Mouse (Mus musculus): ENCODE measurements around the gene Eps15l1. TPM values are rescaled to one million over a fixed set of nuclear protein-coding genes. Genes with fewer than 3 reads are reported as not detected.

The Eps15l1 gene
- polyA plus RNA-seq, 1 experiment: 52.1 TPM

- DNase-seq (ENCODE audit: low spot score): no peak
Measured at GRCm38 (mm10) chr8:72350727-72351126, 70.5 kb downstream of the Eps15l1 start.

DNA sequence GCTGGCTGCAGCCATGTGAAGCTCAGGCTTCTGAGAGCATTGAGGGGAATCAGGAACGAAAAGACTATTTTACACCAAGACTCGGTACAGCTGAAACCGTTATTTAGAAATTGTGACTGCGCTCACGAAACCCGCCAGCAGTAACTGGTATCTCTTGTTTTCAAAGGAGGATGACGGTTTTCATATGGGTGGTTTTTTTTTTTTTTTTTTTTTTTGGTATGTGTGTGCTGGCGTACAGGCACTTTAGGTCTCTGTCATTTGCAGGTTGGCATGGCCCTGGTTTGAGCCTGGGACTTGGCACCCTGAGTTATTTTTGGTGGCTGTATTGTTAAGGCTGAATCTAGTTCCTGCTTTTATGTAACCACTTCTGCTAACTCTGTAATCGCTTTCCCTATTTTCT, 71.4 kb downstream of the Eps15l1 start:
- DNase-seq (ENCODE audit: low spot score): no peak

GRCm38 (mm10) chr8:72348956-72349355, 72.3 kb downstream of the Eps15l1 start:
- no peak for DNase-seq (ENCODE audit: low spot score)

GRCm38 (mm10) chr8:72348114-72348513, 73.1 kb downstream of the Eps15l1 start:
- no peak for DNase-seq (ENCODE audit: low spot score)

DNA sequence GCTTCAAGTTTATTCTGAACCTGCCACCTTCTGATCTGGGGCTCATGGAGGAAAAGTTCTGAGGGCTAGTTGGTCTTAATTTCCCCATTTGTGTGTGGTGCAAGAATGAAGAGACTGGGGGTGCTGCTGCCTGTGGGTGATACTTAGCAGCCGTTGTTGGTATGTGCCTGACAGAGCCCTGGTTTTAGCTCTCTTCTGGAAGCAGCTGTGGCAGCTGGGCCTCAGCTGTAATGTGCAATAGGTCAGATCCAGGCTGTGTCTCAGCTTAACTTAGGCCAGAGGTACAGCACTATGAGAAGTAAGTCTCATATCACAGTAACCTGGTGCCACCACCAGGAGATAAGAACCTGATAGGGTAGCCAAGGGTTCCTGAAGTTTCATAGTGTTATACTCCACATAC, 73.7 kb downstream of the Eps15l1 start:
- DNase-seq (ENCODE audit: low spot score): no peak

GRCm38 (mm10) chr8:72343725-72344124, 77.5 kb downstream of the Eps15l1 start:
- no peak for DNase-seq (ENCODE audit: low spot score)

- no peak for DNase-seq (ENCODE audit: low spot score)
Measured at GRCm38 (mm10) chr8:72342556-72343300, 78.5 kb downstream of the Eps15l1 start.

GRCm38 (mm10) chr8:72337034-72337433, 84.2 kb downstream of the Eps15l1 start:
- no peak for DNase-seq (ENCODE audit: low spot score)

DNA sequence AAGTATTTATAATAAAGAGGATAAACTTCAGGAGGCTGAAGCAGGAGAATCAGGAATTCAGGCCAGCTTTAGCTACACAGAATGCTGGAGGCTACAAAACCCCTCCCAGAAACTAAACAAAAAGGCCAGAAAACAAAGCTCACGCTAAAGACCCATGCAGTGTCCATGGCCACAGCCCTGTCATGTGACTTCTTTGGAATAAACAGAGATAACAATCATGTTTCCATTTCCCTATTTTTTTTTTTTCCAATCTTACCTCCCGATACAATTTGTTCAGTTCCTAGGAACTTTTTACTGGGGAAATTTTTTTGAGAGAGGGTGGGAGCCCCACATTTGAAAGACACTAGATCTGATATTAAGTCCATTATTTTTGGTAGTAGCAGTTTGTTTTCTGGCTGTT, 85.0 kb downstream of the Eps15l1 start:
- no peak for DNase-seq (ENCODE audit: low spot score)

GRCm38 (mm10) chr8:72334144-72334641, 87.1 kb downstream of the Eps15l1 start:
- DNase-seq (ENCODE audit: low spot score): no peak

- no peak for DNase-seq (ENCODE audit: low spot score)
Measured at GRCm38 (mm10) chr8:72333429-72334143, 87.7 kb downstream of the Eps15l1 start.

DNA sequence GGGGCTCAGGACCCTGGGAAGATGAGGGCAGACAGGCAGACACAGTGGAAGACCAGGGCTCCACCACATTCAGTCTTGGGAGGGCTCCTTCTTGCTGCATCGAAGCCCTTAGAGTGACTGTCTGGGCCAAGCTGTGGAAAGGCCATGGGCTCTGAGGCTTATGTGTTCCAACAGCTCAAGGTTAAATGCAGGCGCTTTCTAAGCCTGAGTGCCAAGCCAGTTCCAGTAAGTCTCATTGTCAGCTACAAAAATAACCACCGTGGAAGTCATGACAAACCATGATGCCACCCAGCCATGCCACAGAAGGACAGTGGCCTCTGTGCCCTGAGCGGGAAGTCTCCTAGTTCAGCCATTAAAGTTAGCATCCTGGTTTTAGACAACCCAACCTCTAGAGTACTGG, 89.6 kb downstream of the Eps15l1 start:
- no peak for DNase-seq (ENCODE audit: low spot score)

- DNase-seq (ENCODE audit: low spot score): no peak
Measured at GRCm38 (mm10) chr8:72330806-72331516, 90.3 kb downstream of the Eps15l1 start.

DNA sequence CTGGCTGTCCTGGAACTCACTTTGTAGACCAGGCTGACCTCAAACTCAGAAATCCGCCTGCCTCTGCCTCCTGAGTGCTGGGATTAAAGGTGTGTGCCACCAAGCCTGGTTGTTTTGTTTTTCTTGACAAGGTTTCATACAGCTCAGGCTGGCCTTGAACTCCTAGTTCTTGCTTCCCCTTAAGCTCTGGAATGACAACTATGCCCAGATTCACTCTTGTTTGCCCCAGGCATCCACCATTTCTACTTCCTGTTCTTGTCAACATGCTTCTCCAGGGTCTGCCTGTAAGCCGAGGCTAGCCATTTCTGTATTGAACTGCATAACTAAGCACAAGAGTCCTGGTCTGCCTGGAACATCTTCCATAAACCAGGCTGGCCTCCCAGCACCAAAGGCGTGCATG, 92.1 kb downstream of the Eps15l1 start:
- no peak for DNase-seq (ENCODE audit: low spot score)

- DNase-seq (ENCODE audit: low spot score): no peak
Measured at GRCm38 (mm10) chr8:72324708-72325107, 96.6 kb downstream of the Eps15l1 start.

DNA sequence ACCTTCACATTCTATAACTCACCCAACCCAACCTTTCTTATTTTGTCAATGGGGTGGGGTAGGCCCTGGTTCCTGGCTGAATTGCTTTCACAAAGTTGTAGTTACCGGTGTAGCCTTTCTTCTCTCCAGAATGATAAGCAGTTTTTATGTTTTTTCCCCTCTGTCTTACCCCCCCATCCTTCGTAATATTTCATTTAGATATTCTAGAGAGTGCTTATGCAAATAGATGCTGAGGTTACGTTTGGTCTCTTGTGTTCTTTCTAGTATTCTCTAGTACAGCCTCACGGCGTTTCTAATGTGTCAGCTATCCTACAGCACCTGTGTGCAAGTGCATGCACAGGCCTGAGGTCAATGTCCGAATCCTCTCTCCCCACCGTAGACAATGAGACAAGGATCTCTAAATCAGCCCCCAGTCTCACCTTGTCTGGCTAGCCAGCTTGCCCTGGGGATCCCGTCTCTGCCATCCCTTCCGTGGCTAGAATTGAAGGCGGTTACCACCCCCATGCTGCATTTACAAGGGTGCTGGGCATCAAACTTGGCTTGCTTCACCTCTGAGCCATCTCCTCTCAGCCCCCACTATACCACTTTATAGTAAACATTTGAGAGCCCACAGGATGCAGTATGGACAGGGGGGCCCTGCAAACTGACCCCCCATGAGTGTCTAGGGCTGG, 97.1 kb downstream of the Eps15l1 start:
- DNase-seq (ENCODE audit: low spot score): no peak

- no peak for DNase-seq (ENCODE audit: low spot score)
Measured at GRCm38 (mm10) chr8:72323131-72323725, 98.0 kb downstream of the Eps15l1 start.

- DNase-seq (ENCODE audit: low spot score): no peak
Measured at GRCm38 (mm10) chr8:72322471-72322889, 98.8 kb downstream of the Eps15l1 start.

GRCm38 (mm10) chr8:72321635-72322441, 99.4 kb downstream of the Eps15l1 start:
- DNase-seq (ENCODE audit: low spot score): no peak

DNA sequence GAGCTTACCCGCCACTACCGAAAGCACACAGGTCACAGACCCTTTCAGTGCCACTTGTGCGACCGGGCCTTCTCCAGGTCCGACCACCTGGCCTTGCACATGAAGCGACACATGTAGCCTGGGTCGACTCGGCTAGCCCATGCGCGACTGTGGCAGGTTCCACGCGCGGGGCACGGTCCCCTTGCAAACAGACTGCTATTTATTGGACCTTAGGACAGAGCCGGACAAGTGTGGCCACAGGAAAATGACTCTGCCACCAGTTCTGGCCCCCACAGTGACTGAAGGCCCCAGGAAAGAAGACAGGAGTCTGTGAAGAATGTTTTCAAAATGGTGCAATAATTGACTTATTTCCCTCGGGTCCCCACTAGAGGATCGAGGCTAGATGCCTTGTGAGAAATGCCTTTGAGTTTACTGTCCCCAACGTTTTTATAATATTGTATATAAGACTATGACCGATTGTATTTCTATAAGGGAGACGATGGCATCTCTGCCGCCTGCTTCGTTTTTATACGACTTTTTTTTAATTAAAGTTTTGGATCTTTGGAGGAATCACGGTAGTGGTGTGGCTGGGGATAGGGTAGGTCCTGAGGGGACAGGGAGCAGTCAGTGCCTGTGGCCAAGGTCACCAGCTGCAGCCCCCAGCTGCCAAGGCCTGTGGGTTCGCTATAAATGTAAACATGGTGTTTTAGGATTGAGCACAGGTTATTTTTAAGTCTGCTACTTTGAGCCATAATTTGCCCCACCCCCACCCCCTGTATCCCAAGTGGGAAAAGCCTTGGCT, 100.3 kb downstream of the Eps15l1 start:
- DNase-seq (ENCODE audit: low spot score): no peak

Measured in urinary bladder, adult 2 months (tissue).